Mouse (Mus musculus): Measurements from ENCODE around the gene Scgb2b2. TPM values are rescaled to one million over a fixed set of nuclear protein-coding genes. Genes with fewer than 3 reads are reported as not detected.

The Scgb2b2 gene
- not detected in 2 replicates for polyA plus RNA-seq (2015; fragmentation: Nextera tagmentation; extraction: Ambion mirVana)

- WGBS, result 82% methylated on average over 5 of the region's 5 CpGs
- Histone ChIP-seq H3K4me2 (ENCODE audit: low read depth, low read length) (no peak within 1 kb of the TSS), H3K36me3 (ENCODE audit: control insufficient read depth, insufficient read depth, low read length) (no peaks in the 10 kb centered on the region), H3K27me3 (replicated peaks; ENCODE audit: control insufficient read depth, insufficient read depth, low read length) (no peaks in the 10 kb centered on the region), H3K9me3 (ENCODE audit: control insufficient read depth, low read length) (no peaks in the 10 kb centered on the region), H3K27ac (ENCODE audit: low read length) (no peak within 1 kb of the TSS), H3K4me3 (ENCODE audit: low read length) (no peak within 1 kb of the TSS), H3K4me1 (ENCODE audit: control insufficient read depth, insufficient read depth, low read length) (no peaks in the 10 kb centered on the region), H3K9ac (ENCODE audit: low read depth, low read length) (no peak within 1 kb of the TSS)
- no peak for ATAC-seq
Measured at GRCm38 (mm10) chr7:31290208-31290607, at the start of gene Scgb2b2. TSS of gene Scgb2b2 (plus strand) at chr7:31290508.

DNA sequence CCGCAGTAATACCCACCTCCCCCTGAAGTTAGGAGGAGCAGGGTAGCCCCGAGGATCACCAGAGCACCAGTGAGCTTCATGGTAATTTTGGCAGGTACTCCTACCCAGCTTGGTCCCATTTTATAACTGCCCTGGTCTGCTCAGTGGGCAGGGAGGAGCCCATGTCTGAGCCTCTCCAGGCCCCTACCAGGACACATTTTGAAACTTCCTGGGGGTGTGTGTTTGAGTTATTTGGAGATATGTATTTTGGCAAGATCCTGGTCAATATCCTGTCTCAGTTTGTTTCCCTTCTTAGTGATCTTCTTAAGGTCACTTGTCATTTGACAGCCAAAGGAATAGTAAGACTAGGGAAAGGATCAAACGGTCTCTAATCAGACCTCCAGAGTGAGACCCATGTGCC is 1.4 kb downstream of the Scgb2b2 start, which contains the start of gene Scgb1b2:
Gene Scgb1b2 (minus strand): TSS at position 101 of the 400 bp plus-strand sequence.
- Histone ChIP-seq H3K27ac (ENCODE audit: low read length) (no peak within 1 kb of the TSS), H3K9me3 (ENCODE audit: control insufficient read depth, low read length) (no peaks in the 10 kb centered on the region), H3K9ac (ENCODE audit: low read depth, low read length) (no peak within 1 kb of the TSS), H3K36me3 (ENCODE audit: control insufficient read depth, insufficient read depth, low read length) (no peaks in the 10 kb centered on the region), H3K27me3 (replicated peaks; ENCODE audit: control insufficient read depth, insufficient read depth, low read length) (no peaks in the 10 kb centered on the region), H3K4me1 (ENCODE audit: control insufficient read depth, insufficient read depth, low read length) (no peaks in the 10 kb centered on the region), H3K4me2 (ENCODE audit: low read depth, low read length) (no peak within 1 kb of the TSS), H3K4me3 (ENCODE audit: low read length) (no peak within 1 kb of the TSS)
- 87% methylated on average over 3 of the region's 3 CpGs for WGBS
- no peak for ATAC-seq

Other genes starting within 250 kb of the Scgb2b2 start
- 22.5 and 26.9 TPM in 2 replicates for gene Fxyd5, start 248.0 kb upstream of the Scgb2b2 start, polyA plus RNA-seq (2015; fragmentation: Nextera tagmentation; extraction: Ambion mirVana)
- gene Fxyd7, start 239.0 kb upstream of the Scgb2b2 start, polyA plus RNA-seq (2015; fragmentation: Nextera tagmentation; extraction: Ambion mirVana), result 20.1 and 22.0 TPM in 2 replicates
- gene Fxyd1, start 233.3 kb upstream of the Scgb2b2 start, polyA plus RNA-seq (2015; fragmentation: Nextera tagmentation; extraction: Ambion mirVana), result 62.6 and 71.9 TPM in 2 replicates
- 0.83 and 1.4 TPM in 2 replicates for gene Lgi4, start 231.2 kb upstream of the Scgb2b2 start, polyA plus RNA-seq (2015; fragmentation: Nextera tagmentation; extraction: Ambion mirVana)
- 71.2 and 73.7 TPM in 2 replicates for gene Fxyd3, start 213.8 kb upstream of the Scgb2b2 start, polyA plus RNA-seq (2015; fragmentation: Nextera tagmentation; extraction: Ambion mirVana)
- gene Hpn, start 175.2 kb upstream of the Scgb2b2 start, polyA plus RNA-seq (2015; fragmentation: Nextera tagmentation; extraction: Ambion mirVana), result 66.4 and 73.6 TPM in 2 replicates
- gene Scn1b, start 163.5 kb upstream of the Scgb2b2 start, polyA plus RNA-seq (2015; fragmentation: Nextera tagmentation; extraction: Ambion mirVana), result 0.16 and 1.0 TPM in 2 replicates
- gene Gramd1a, start 134.6 kb upstream of the Scgb2b2 start, polyA plus RNA-seq (2015; fragmentation: Nextera tagmentation; extraction: Ambion mirVana), result 38.5 and 39.7 TPM in 2 replicates
- gene Scgb1b2, start 1.3 kb downstream of the Scgb2b2 start, polyA plus RNA-seq (2015; fragmentation: Nextera tagmentation; extraction: Ambion mirVana), result not detected in 2 replicates
- gene Scgb2b3, start 71.6 kb downstream of the Scgb2b2 start, polyA plus RNA-seq (2015; fragmentation: Nextera tagmentation; extraction: Ambion mirVana), result not detected in 2 replicates
- gene Scgb1b3, start 85.1 kb downstream of the Scgb2b2 start, polyA plus RNA-seq (2015; fragmentation: Nextera tagmentation; extraction: Ambion mirVana), result not detected in 2 replicates